Mouse (Mus musculus) heart, embryonic 11.5 days (tissue): ENCODE measurements around the gene Tmem167. TPM values are rescaled to one million over a fixed set of nuclear protein-coding genes. Genes with fewer than 3 reads are reported as not detected.

Experiments
- ATAC-seq: fragments of 200-750 bp; cut with Nextera tagmentation; replicated peaks from 2 replicates; pipeline ENCODE4 v1.8.0; 2017; ENCODE audit warnings: moderate library complexity; ENCODE audit not compliant: insufficient number of reproducible peaks, low FRiP score, low TSS enrichment
- H3K27ac ChIP-seq: fragments of 300-500 bp; sonication (generic); 2 replicates; pipeline ENCODE4 v1.5.1; 2014; ENCODE audit warnings: mild to moderate bottlenecking, low read depth, low read length
- H3K27me3 ChIP-seq: fragments of 300-500 bp; sonication (generic); 2 replicates; pipeline ENCODE4 v1.6.1; 2014; ENCODE audit warnings: mild to moderate bottlenecking, low read length, mixed read lengths; ENCODE audit not compliant: control insufficient read depth, insufficient read depth
- H3K36me3 ChIP-seq: fragments of 300-500 bp; sonication (generic); 2 replicates; pipeline ENCODE4 v1.6.1; 2014; ENCODE audit warnings: mild to moderate bottlenecking, low read length, moderate library complexity, mixed read lengths; ENCODE audit not compliant: control insufficient read depth, insufficient read depth
- H3K4me1 ChIP-seq: fragments of 300-500 bp; sonication (generic); 2 replicates; pipeline ENCODE4 v1.6.1; 2014; ENCODE audit warnings: low read length; ENCODE audit not compliant: control insufficient read depth, insufficient read depth
- H3K4me2 ChIP-seq: fragments of 300-500 bp; sonication (generic); 2 replicates; pipeline ENCODE4 v1.6.1; 2014; ENCODE audit warnings: mild to moderate bottlenecking, moderate library complexity
- H3K4me3 ChIP-seq: fragments of 300-500 bp; sonication (generic); 2 replicates; pipeline ENCODE4 v1.5.1; 2014; ENCODE audit warnings: low read depth, low read length
- H3K9ac ChIP-seq: fragments of 300-500 bp; sonication (generic); 2 replicates; pipeline ENCODE4 v1.6.1; 2014; ENCODE audit warnings: mild to moderate bottlenecking, low read depth, low read length, moderate library complexity
- H3K9me3 ChIP-seq: fragments of 300-500 bp; sonication (generic); replicated peaks from 2 replicates; pipeline ENCODE4 v1.6.1; 2016; ENCODE audit warnings: low read length; ENCODE audit not compliant: control insufficient read depth
- WGBS: fragments of 180-500 bp; shearing (Covaris S2); extraction: QIAGEN DNeasy Blood & Tissue Kit; methylation state at CpG from one replicate; pipeline ENCODE4 v1.1.7; 2014; ENCODE audit not compliant: insufficient replicate concordance; 5-methylcytosine and 5-hydroxymethylcytosine counted together
- polyA plus RNA-seq: library from polyadenylated mRNA; unstranded; fragments of >200 nt; fragmentation: Nextera tagmentation; extraction: Ambion mirVana; gene quantifications from 2 replicates; pipeline ENCODE4 v1.2.1, GENCODE M21; 2014

The Tmem167 gene
- polyA plus RNA-seq, 1 experiment from 2014 or later = 53.4 TPM

DNA sequence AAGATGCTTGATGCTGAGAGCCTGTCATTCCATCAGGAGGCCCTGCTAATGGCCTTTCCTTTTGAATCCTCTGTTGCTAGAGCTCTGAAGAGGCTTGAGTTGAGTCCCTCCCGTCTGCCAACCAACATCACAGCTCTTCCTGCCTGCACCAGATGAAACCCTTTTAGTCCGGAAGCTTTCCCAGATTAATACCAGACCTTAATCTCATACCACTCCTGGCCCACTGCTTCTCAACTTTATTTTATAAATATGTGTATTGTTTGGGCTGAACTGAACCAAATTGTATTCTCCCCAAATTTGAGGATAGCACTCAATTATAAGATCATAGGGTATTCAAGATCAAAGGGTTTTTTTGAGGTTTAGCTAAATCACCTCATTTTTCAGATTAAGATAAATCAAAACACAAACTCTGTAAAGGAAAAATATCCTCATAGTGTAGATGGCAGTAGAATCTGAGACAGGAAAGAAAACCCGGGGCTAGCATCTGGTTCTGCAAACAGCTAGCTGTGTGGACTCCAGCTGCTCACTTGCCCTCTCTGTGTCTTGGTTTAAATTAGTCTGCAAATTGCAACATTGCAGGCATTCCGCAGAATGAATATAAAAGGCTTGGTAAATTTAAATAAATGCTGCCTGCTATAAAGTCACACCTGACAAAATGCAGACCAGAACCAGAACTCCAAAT is 81.3 kb downstream of the Tmem167 start:
- H3K9ac ChIP-seq = no peak overlapping the region
- no peaks in the 10 kb centered on the region for H3K27me3 ChIP-seq
- H3K4me2 ChIP-seq = no peak overlapping the region
- H3K9me3 ChIP-seq = no peaks in the 10 kb centered on the region
- whole genome bisulfite sequencing = 36% methylated on average over 4 of the region's 4 CpGs
- H3K36me3 ChIP-seq = no peaks in the 10 kb centered on the region
- no peak for ATAC-seq
- no peaks in the 10 kb centered on the region for H3K4me1 ChIP-seq
- no peak overlapping the region for H3K4me3 ChIP-seq
- H3K27ac ChIP-seq = no peak overlapping the region

DNA sequence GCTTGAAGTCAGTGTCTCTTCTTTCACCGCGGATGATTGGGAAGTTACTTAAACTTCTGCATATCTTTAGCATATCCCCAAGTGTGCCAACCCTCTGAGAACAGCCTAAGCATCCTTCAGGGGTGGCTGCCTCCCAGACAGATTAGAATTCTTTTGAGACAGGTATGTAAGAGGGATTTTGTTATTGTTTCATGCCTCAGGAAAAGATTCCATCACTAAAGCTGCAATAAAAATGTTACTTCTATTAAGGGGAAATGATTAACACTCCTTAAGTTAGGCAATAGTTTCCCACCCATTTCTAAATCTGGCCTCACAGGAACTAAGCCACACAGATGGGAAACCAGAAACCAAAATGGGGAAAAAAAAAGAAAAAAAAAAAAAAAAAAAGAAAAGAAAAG is 81.9 kb downstream of the Tmem167 start:
- H3K36me3 ChIP-seq = no peaks in the 10 kb centered on the region
- H3K4me2 ChIP-seq = no peak overlapping the region
- H3K27ac ChIP-seq = no peak overlapping the region
- no peaks in the 10 kb centered on the region for H3K9me3 ChIP-seq
- no peak overlapping the region for H3K4me3 ChIP-seq
- no peak overlapping the region for H3K9ac ChIP-seq
- no peak for ATAC-seq
- no peaks in the 10 kb centered on the region for H3K27me3 ChIP-seq
- H3K4me1 ChIP-seq = no peaks in the 10 kb centered on the region
- 19% methylated on average over 2 of the region's 2 CpGs for WGBS

DNA sequence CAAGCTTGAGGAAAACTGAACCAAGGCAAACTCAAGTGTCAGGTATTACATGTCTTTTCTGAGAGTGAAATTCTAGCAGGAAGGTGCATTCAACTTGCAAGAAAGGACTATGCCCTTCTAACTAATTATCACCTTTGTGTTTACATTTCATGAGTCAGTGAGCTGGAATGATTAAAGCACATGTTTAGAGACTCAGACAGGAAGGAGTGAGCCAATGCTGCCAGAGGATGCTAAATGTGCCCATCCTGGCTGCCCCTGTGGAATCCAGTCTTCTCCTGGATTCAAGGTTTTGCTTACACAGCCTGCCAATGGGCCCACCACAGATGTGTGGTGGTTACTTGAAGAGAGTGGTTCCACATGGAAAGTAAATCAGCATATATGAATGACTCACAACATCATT is 82.5 kb downstream of the Tmem167 start:
- no peak for ATAC-seq
- no peaks in the 10 kb centered on the region for H3K27me3 ChIP-seq
- no peak overlapping the region for H3K9ac ChIP-seq
- H3K4me1 ChIP-seq = no peaks in the 10 kb centered on the region
- no peak overlapping the region for H3K27ac ChIP-seq
- H3K36me3 ChIP-seq = no peaks in the 10 kb centered on the region
- H3K4me3 ChIP-seq = no peak overlapping the region
- H3K4me2 ChIP-seq = no peak overlapping the region
- no peaks in the 10 kb centered on the region for H3K9me3 ChIP-seq

DNA sequence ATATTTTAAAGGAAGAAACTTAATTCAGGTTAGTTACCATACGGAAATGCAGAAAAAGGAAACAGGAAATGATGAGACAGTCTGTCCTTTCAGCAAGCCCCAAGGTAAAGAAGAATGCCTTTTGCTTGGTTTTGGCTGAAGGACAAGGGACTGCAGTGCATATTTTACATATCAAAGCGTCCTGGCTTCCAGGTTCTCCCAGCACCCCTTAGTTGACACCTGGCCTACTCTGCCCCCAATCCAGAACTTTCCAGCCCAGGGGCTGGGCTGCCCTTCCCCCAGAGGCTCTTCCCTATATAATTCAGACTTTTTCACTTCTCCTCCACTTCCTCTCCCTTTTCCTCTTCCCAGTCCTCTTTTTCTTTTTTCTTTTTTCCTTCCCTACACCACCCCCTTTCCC is 86.7 kb downstream of the Tmem167 start:
- no peak for ATAC-seq
- Histone ChIP-seq H3K9me3 (no peaks in the 10 kb centered on the region), H3K4me2 (no peak overlapping the region), H3K36me3 (no peaks in the 10 kb centered on the region), H3K4me1 (no peaks in the 10 kb centered on the region), H3K27me3 (no peaks in the 10 kb centered on the region), H3K9ac (no peak overlapping the region), H3K4me3 (no peak overlapping the region), H3K27ac (no peak overlapping the region)
- 51% methylated on average over 2 of the region's 2 CpGs for WGBS

DNA sequence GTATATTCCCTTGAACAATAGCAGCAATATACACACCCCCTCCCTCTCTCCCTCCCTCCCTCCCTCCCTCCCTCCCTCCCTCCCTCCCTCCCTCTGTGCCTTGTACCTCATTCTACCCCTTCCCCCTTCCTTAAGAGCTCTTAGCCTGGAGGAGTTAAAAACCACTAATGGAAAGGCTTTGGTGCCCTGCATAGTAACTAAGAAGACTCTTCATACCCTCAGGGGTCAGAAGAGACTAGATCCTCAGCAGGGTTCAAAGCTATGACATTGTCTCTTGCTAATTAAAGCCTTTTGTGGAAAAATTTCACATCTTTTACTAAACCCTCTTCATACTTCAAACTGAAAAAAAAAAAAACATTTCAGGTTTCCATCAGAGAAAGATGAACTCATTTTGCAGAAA is 93.3 kb downstream of the Tmem167 start:
- H3K27me3 ChIP-seq = no peaks in the 10 kb centered on the region
- no peak for ATAC-seq
- no peak overlapping the region for H3K4me2 ChIP-seq
- no peak overlapping the region for H3K4me3 ChIP-seq
- no peaks in the 10 kb centered on the region for H3K36me3 ChIP-seq
- no peak overlapping the region for H3K9ac ChIP-seq
- H3K9me3 ChIP-seq = no peaks in the 10 kb centered on the region
- no peaks in the 10 kb centered on the region for H3K4me1 ChIP-seq
- no peak overlapping the region for H3K27ac ChIP-seq

DNA sequence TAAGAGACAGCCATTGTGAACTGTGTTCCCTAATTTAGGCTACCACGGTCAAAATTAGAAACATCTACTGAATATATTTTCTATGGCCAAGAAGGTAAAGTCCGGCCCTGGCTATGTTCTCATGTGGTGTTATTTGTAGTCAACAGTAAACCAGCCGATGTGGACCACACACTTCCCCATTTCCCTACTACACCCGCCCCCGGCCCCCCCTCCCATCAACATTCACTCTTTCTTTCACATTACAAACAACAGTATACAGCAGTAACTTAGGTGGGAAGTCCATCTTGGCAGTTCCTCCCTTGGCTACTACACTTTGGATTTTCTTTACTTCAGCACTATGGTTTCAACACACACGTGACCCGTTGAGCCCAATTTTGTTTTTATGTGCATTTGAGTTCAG is 94.6 kb downstream of the Tmem167 start:
- 82% methylated on average over 7 of the region's 7 CpGs for WGBS
- H3K27ac ChIP-seq = no peak overlapping the region
- no peak overlapping the region for H3K4me2 ChIP-seq
- no peaks in the 10 kb centered on the region for H3K36me3 ChIP-seq
- H3K27me3 ChIP-seq = no peaks in the 10 kb centered on the region
- no peak for ATAC-seq
- no peaks in the 10 kb centered on the region for H3K4me1 ChIP-seq
- H3K9ac ChIP-seq = no peak overlapping the region
- no peak overlapping the region for H3K4me3 ChIP-seq
- no peaks in the 10 kb centered on the region for H3K9me3 ChIP-seq

DNA sequence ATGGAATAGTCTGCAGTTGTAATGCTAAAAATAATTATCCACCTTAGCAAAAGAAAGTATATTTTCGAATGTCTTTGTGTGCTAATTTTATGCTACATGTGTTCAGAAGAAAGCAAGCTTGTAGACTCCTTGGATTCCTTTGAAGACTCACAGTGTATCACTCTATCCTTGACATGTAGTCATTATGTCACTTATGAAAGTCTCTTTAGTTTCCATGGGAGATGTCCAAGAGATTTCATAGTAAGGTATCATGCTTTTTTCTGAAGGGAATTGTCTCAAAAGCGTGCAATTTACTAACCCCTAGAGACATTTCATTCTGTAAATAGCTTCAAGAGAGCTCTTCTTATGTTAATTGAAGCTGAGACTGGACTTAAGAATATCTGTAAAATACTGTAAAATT is 97.8 kb downstream of the Tmem167 start:
- no peak overlapping the region for H3K27ac ChIP-seq
- H3K4me1 ChIP-seq = no peaks in the 10 kb centered on the region
- ATAC-seq = no peak
- H3K9me3 ChIP-seq = no peaks in the 10 kb centered on the region
- no peak overlapping the region for H3K9ac ChIP-seq
- no peak overlapping the region for H3K4me3 ChIP-seq
- WGBS = 87% methylated on average over 2 of the region's 2 CpGs
- no peak overlapping the region for H3K4me2 ChIP-seq
- H3K27me3 ChIP-seq = no peaks in the 10 kb centered on the region
- H3K36me3 ChIP-seq = no peaks in the 10 kb centered on the region

DNA sequence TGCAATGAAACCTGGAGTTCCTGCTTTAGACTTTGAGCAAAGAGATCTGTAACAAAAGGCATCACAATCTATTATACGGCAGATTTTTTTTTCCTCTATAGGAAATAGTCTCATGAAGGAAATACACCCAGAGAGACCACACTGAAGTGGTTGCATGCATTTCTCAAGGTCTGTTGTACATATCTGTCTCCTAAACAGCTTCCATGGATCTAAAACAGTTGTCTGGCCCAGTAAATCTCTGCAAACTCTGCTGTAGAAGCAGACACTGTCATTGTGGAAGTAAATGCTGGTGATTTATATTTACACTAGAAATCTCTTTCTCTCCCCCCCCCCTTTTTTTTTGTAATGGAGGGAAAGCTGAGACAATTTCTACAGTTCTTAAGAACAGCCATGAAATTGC is 99.1 kb downstream of the Tmem167 start:
- 65% methylated on average over 1 of the region's 1 CpGs for WGBS
- Histone ChIP-seq H3K9ac (no peak overlapping the region), H3K36me3 (no peaks in the 10 kb centered on the region), H3K27me3 (no peaks in the 10 kb centered on the region), H3K4me2 (no peak overlapping the region), H3K4me3 (no peak overlapping the region), H3K27ac (no peak overlapping the region), H3K4me1 (no peaks in the 10 kb centered on the region), H3K9me3 (no peaks in the 10 kb centered on the region)
- no peak for ATAC-seq

DNA sequence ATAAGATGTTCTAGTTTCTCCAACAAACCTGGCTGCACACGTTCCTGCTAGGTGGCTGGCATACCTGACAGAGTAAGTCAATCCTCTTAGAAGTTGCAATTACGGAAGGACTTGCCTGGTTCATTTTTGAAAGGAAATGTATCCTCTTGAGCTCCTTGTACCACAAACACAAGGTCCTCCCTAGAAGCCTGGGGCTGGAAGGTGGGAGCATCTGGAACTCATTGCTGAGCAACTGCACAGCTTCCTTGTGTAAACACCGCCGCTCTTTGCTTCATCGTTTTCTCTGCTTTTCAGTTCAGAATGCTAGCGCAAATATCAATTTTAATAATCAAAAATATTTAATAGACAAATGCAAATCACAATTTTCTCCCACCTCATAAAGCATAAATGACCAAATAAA is 102.9 kb downstream of the Tmem167 start:
- ATAC-seq = no peak
- no peaks in the 10 kb centered on the region for H3K9me3 ChIP-seq
- H3K9ac ChIP-seq = no peak overlapping the region
- WGBS = 59% methylated on average over 6 of the region's 6 CpGs
- no peaks in the 10 kb centered on the region for H3K4me1 ChIP-seq
- no peaks in the 10 kb centered on the region for H3K27me3 ChIP-seq
- no peak overlapping the region for H3K27ac ChIP-seq
- no peaks in the 10 kb centered on the region for H3K36me3 ChIP-seq
- no peak overlapping the region for H3K4me2 ChIP-seq
- H3K4me3 ChIP-seq = no peak overlapping the region
